Mouse (Mus musculus): ENCODE measurements around the gene Lrfn3. TPM values are rescaled to one million over a fixed set of nuclear protein-coding genes. Genes with fewer than 3 reads are reported as not detected.

Lrfn3 gene
- polyA plus RNA-seq, 1 experiment from 2014 or later: 15.8 TPM

- WGBS: 71% methylated on average over 15 of the region's 15 CpGs
- H3K9me3 ChIP-seq (ENCODE audit: control insufficient read depth, low read length): no peaks in the 10 kb centered on the region
- no peaks in the 10 kb centered on the region for H3K27me3 ChIP-seq (replicated peaks; ENCODE audit: control insufficient read depth, insufficient read depth, low read length)
- H3K27ac ChIP-seq (ENCODE audit: low read depth, low read length): peak overlapping the region; percentile 73
- H3K4me1 ChIP-seq (ENCODE audit: control insufficient read depth, insufficient read depth, low read depth, low read length): peaks cover 19% of the 10 kb centered on the region
- peak overlapping the region; percentile 97 for H3K4me2 ChIP-seq (ENCODE audit: low read length)
- H3K36me3 ChIP-seq (ENCODE audit: control insufficient read depth, insufficient read depth, low read length): peaks cover 10% of the 10 kb centered on the region
- ATAC-seq: no peak
- peak overlapping the region; percentile 73 for H3K4me3 ChIP-seq (ENCODE audit: low read length)
- peak overlapping the region; percentile 79 for H3K9ac ChIP-seq (ENCODE audit: low read depth, low read length)
Measured at GRCm38 (mm10) chr7:30309395-30310129, 53.0 kb downstream of the Lrfn3 start.

- Histone ChIP-seq H3K36me3 (ENCODE audit: control insufficient read depth, insufficient read depth, low read length) (peaks cover 15% of the 10 kb centered on the region), H3K27ac (ENCODE audit: low read depth, low read length) (peak within 1 kb of the TSS; percentile 73), H3K4me3 (ENCODE audit: low read length) (peak within 1 kb of the TSS; percentile 73), H3K4me2 (ENCODE audit: low read length) (peak within 1 kb of the TSS; percentile 97), H3K4me1 (ENCODE audit: control insufficient read depth, insufficient read depth, low read depth, low read length) (peaks cover 19% of the 10 kb centered on the region), H3K27me3 (replicated peaks; ENCODE audit: control insufficient read depth, insufficient read depth, low read length) (no peaks in the 10 kb centered on the region), H3K9me3 (ENCODE audit: control insufficient read depth, low read length) (no peaks in the 10 kb centered on the region), H3K9ac (ENCODE audit: low read depth, low read length) (peak within 1 kb of the TSS; percentile 79)
- WGBS: 4% methylated on average over 27 of the region's 27 CpGs
- ATAC-seq: peak; percentile 100
Measured at GRCm38 (mm10) chr7:30308076-30309005, 54.2 kb downstream of the Lrfn3 start, which contains the start of gene Alkbh6. Gene Alkbh6 (plus strand): TSS chr7:30308717.

DNA sequence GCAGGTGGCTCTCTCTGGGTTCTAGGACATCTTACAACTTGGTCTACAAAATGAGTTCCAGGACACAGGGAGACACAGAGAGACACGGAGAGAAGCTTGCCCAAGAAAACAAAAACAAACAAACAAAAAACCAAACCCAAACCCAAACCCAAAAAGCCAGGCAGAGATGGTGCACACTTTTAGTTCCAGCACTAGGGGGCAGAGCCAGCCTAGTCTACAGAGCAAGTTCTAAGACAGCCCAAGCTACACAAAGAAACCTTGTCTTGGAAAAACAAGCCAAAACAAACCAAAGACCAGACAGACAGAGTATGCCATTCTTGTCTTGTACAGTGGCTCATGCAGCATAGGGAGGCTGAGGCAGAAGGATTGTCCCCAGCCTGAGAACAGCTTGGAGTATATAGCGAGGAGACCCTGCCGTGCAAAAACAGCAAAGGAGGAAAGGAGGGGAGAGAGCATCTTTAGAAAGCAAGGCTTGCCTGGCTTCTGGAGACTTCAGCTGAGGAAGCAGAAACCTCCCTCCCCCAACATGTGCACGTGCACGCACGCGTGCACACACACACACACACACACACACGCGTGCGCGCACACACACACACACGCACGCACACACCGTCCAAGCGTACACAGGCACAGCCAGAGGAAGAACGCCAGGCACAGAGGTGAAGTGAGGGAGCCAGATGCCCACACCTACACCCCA is 56.3 kb downstream of the Lrfn3 start:
- WGBS: 86% methylated on average over 8 of the region's 16 CpGs
- no peak for ATAC-seq
- Histone ChIP-seq H3K9ac (ENCODE audit: low read depth, low read length) (no peak overlapping the region), H3K27ac (ENCODE audit: low read depth, low read length) (no peak overlapping the region), H3K4me2 (ENCODE audit: low read length) (no peak overlapping the region), H3K4me3 (ENCODE audit: low read length) (no peak overlapping the region), H3K4me1 (ENCODE audit: control insufficient read depth, insufficient read depth, low read depth, low read length) (peaks cover 19% of the 10 kb centered on the region), H3K36me3 (ENCODE audit: control insufficient read depth, insufficient read depth, low read length) (peaks cover 33% of the 10 kb centered on the region), H3K27me3 (replicated peaks; ENCODE audit: control insufficient read depth, insufficient read depth, low read length) (no peaks in the 10 kb centered on the region), H3K9me3 (ENCODE audit: control insufficient read depth, low read length) (no peaks in the 10 kb centered on the region)

Other genes with a start within 250 kb of the Lrfn3 start
- gene Zfp382, start 240.8 kb downstream of the Lrfn3 start, polyA plus RNA-seq (2015; fragmentation: Nextera tagmentation; extraction: Ambion mirVana): 23.7 and 26.9 TPM in 2 replicates
- gene Zfp146, start 193.0 kb downstream of the Lrfn3 start, polyA plus RNA-seq (2015; fragmentation: Nextera tagmentation; extraction: Ambion mirVana): 8.0 and 9.2 TPM in 2 replicates
- 5.6 and 6.8 TPM in 2 replicates for gene Cox7a1, start 178.6 kb downstream of the Lrfn3 start, polyA plus RNA-seq (2015; fragmentation: Nextera tagmentation; extraction: Ambion mirVana)
- gene Capns1, start 164.0 kb downstream of the Lrfn3 start, polyA plus RNA-seq (2015; fragmentation: Nextera tagmentation; extraction: Ambion mirVana): 86.0 and 94.7 TPM in 2 replicates
- gene Polr2i, start 130.8 kb downstream of the Lrfn3 start, polyA plus RNA-seq (2015; fragmentation: Nextera tagmentation; extraction: Ambion mirVana): 168 and 175 TPM in 2 replicates
- 465 and 500 TPM in 2 replicates for gene Tbcb, start 130.5 kb downstream of the Lrfn3 start, polyA plus RNA-seq (2015; fragmentation: Nextera tagmentation; extraction: Ambion mirVana)
- not detected in 2 replicates for gene Ovol3, start 127.0 kb downstream of the Lrfn3 start, polyA plus RNA-seq (2015; fragmentation: Nextera tagmentation; extraction: Ambion mirVana)
- gene Thap8, start 82.7 kb downstream of the Lrfn3 start, polyA plus RNA-seq (2015; fragmentation: Nextera tagmentation; extraction: Ambion mirVana): 0.66 and 0.86 TPM in 2 replicates
- gene Wdr62, start 82.4 kb downstream of the Lrfn3 start, polyA plus RNA-seq (2015; fragmentation: Nextera tagmentation; extraction: Ambion mirVana): 3.9 and 5.6 TPM in 2 replicates
- gene Clip3, start 71.0 kb downstream of the Lrfn3 start, polyA plus RNA-seq (2015; fragmentation: Nextera tagmentation; extraction: Ambion mirVana): 96.5 and 138 TPM in 2 replicates
- gene Alkbh6, start 54.1 kb downstream of the Lrfn3 start, polyA plus RNA-seq (2015; fragmentation: Nextera tagmentation; extraction: Ambion mirVana): 124 and 131 TPM in 2 replicates
- 14.6 and 14.8 TPM in 2 replicates for gene Syne4, start 48.0 kb downstream of the Lrfn3 start, polyA plus RNA-seq (2015; fragmentation: Nextera tagmentation; extraction: Ambion mirVana)
- gene E130208F15Rik, start 41.0 kb downstream of the Lrfn3 start, polyA plus RNA-seq (2015; fragmentation: Nextera tagmentation; extraction: Ambion mirVana): 0.21 and 0.54 TPM in 2 replicates
- 16.8 and 17.0 TPM in 2 replicates for gene Sdhaf1, start 38.9 kb downstream of the Lrfn3 start, polyA plus RNA-seq (2015; fragmentation: Nextera tagmentation; extraction: Ambion mirVana)
- gene Tyrobp, start 51.0 kb upstream of the Lrfn3 start, polyA plus RNA-seq (2015; fragmentation: Nextera tagmentation; extraction: Ambion mirVana): 29.7 and 31.5 TPM in 2 replicates
- gene Hcst, start 57.1 kb upstream of the Lrfn3 start, polyA plus RNA-seq (2015; fragmentation: Nextera tagmentation; extraction: Ambion mirVana): 0.95 and 0.97 TPM in 2 replicates
- 2.5 and 2.9 TPM in 2 replicates for gene Nfkbid, start 59.0 kb upstream of the Lrfn3 start, polyA plus RNA-seq (2015; fragmentation: Nextera tagmentation; extraction: Ambion mirVana)
- gene Aplp1, start 82.8 kb upstream of the Lrfn3 start, polyA plus RNA-seq (2015; fragmentation: Nextera tagmentation; extraction: Ambion mirVana): 742 and 752 TPM in 2 replicates
- gene Kirrel2, start 94.9 kb upstream of the Lrfn3 start, polyA plus RNA-seq (2015; fragmentation: Nextera tagmentation; extraction: Ambion mirVana): 3.0 and 4.2 TPM in 2 replicates
- 0.98 and 1.7 TPM in 2 replicates for gene Nphs1, start 95.5 kb upstream of the Lrfn3 start, polyA plus RNA-seq (2015; fragmentation: Nextera tagmentation; extraction: Ambion mirVana)
- gene Prodh2, start 130.8 kb upstream of the Lrfn3 start, polyA plus RNA-seq (2015; fragmentation: Nextera tagmentation; extraction: Ambion mirVana): not detected in 2 replicates
- 94.8 and 134 TPM in 2 replicates for gene Arhgap33, start 172.3 kb upstream of the Lrfn3 start, polyA plus RNA-seq (2015; fragmentation: Nextera tagmentation; extraction: Ambion mirVana)
- 14.2 TPM in 2 replicates for gene Hspb6, start 189.4 kb upstream of the Lrfn3 start, polyA plus RNA-seq (2015; fragmentation: Nextera tagmentation; extraction: Ambion mirVana)
- 6.8 and 7.5 TPM in 2 replicates for gene Proser3, start 189.5 kb upstream of the Lrfn3 start, polyA plus RNA-seq (2015; fragmentation: Nextera tagmentation; extraction: Ambion mirVana)
- gene Lin37, start 197.1 kb upstream of the Lrfn3 start, polyA plus RNA-seq (2015; fragmentation: Nextera tagmentation; extraction: Ambion mirVana): 51.0 and 58.7 TPM in 2 replicates
- 86.8 and 96.9 TPM in 2 replicates for gene U2af1l4, start 200.5 kb upstream of the Lrfn3 start, polyA plus RNA-seq (2015; fragmentation: Nextera tagmentation; extraction: Ambion mirVana)
- gene Gm49396, start 200.6 kb upstream of the Lrfn3 start, polyA plus RNA-seq (2015; fragmentation: Nextera tagmentation; extraction: Ambion mirVana): 13.7 and 17.4 TPM in 2 replicates
- gene Psenen, start 200.9 kb upstream of the Lrfn3 start, polyA plus RNA-seq (2015; fragmentation: Nextera tagmentation; extraction: Ambion mirVana): 121 and 132 TPM in 2 replicates
- gene Igflr1, start 202.7 kb upstream of the Lrfn3 start, polyA plus RNA-seq (2015; fragmentation: Nextera tagmentation; extraction: Ambion mirVana): 4.0 and 6.8 TPM in 2 replicates
- 8.1 and 9.3 TPM in 2 replicates for gene Kmt2b, start 226.0 kb upstream of the Lrfn3 start, polyA plus RNA-seq (2015; fragmentation: Nextera tagmentation; extraction: Ambion mirVana)
- 0.11 and 0.21 TPM in 2 replicates for gene Zbtb32, start 236.1 kb upstream of the Lrfn3 start, polyA plus RNA-seq (2015; fragmentation: Nextera tagmentation; extraction: Ambion mirVana)